Mouse (Mus musculus): Measurements from ENCODE around the gene Gm20388. TPM values are rescaled to one million over a fixed set of nuclear protein-coding genes. Genes with fewer than 3 reads are reported as not detected.

Gene Gm20388
- polyA plus RNA-seq, 1 experiment from 2014 or later = 5.5 TPM

GRCm38 (mm10) chr8:121992911-121993310, 2082.3 kb downstream of the Gm20388 start:
- no peaks in the 10 kb centered on the region for H3K9me3 ChIP-seq
- ATAC-seq (ENCODE audit: borderline replicate concordance, extremely low read depth, low FRiP score, low TSS enrichment) = no peak
- 69% methylated on average over 4 of the region's 4 CpGs for WGBS
- H3K4me3 ChIP-seq = no peak overlapping the region
- H3K4me1 ChIP-seq = no peaks in the 10 kb centered on the region
- no peak overlapping the region for H3K9ac ChIP-seq
- H3K27me3 ChIP-seq = no peaks in the 10 kb centered on the region
- H3K36me3 ChIP-seq = peaks cover 77% of the 10 kb centered on the region
- H3K27ac ChIP-seq = no peak overlapping the region
- H3K4me2 ChIP-seq = no peak overlapping the region

- H3K9ac ChIP-seq = no peak overlapping the region
- ATAC-seq (ENCODE audit: borderline replicate concordance, extremely low read depth, low FRiP score, low TSS enrichment) = no peak
- H3K4me2 ChIP-seq = no peak overlapping the region
- H3K4me1 ChIP-seq = no peaks in the 10 kb centered on the region
- 65% methylated on average over 4 of the region's 4 CpGs for WGBS
- no peaks in the 10 kb centered on the region for H3K9me3 ChIP-seq
- H3K27ac ChIP-seq = no peak overlapping the region
- H3K4me3 ChIP-seq = no peak overlapping the region
- H3K27me3 ChIP-seq = no peaks in the 10 kb centered on the region
- peaks cover 79% of the 10 kb centered on the region for H3K36me3 ChIP-seq
Measured at GRCm38 (mm10) chr8:121995112-121995511, 2084.5 kb downstream of the Gm20388 start.

GRCm38 (mm10) chr8:121995895-121996294, 2085.3 kb downstream of the Gm20388 start:
- peaks cover 77% of the 10 kb centered on the region for H3K36me3 ChIP-seq
- 76% methylated on average over 3 of the region's 3 CpGs for WGBS
- no peaks in the 10 kb centered on the region for H3K9me3 ChIP-seq
- H3K4me1 ChIP-seq = no peaks in the 10 kb centered on the region
- no peak overlapping the region for H3K4me3 ChIP-seq
- ATAC-seq (ENCODE audit: borderline replicate concordance, extremely low read depth, low FRiP score, low TSS enrichment) = no peak
- no peak overlapping the region for H3K27ac ChIP-seq
- H3K9ac ChIP-seq = no peak overlapping the region
- H3K27me3 ChIP-seq = no peaks in the 10 kb centered on the region
- no peak overlapping the region for H3K4me2 ChIP-seq

GRCm38 (mm10) chr8:121998631-121999030, 2088.0 kb downstream of the Gm20388 start:
- ATAC-seq (ENCODE audit: borderline replicate concordance, extremely low read depth, low FRiP score, low TSS enrichment) = no peak
- H3K36me3 ChIP-seq = peaks cover 78% of the 10 kb centered on the region
- H3K4me2 ChIP-seq = no peak overlapping the region
- no peaks in the 10 kb centered on the region for H3K4me1 ChIP-seq
- H3K27ac ChIP-seq = no peak overlapping the region
- H3K9me3 ChIP-seq = no peaks in the 10 kb centered on the region
- H3K4me3 ChIP-seq = no peak overlapping the region
- H3K27me3 ChIP-seq = no peaks in the 10 kb centered on the region
- no peak overlapping the region for H3K9ac ChIP-seq
- WGBS = 88% methylated on average over 4 of the region's 4 CpGs

- no peak overlapping the region for H3K4me2 ChIP-seq
- no peak overlapping the region for H3K27ac ChIP-seq
- H3K4me3 ChIP-seq = no peak overlapping the region
- ATAC-seq (ENCODE audit: borderline replicate concordance, extremely low read depth, low FRiP score, low TSS enrichment) = no peak
- H3K4me1 ChIP-seq = no peaks in the 10 kb centered on the region
- WGBS = 89% methylated on average over 5 of the region's 5 CpGs
- no peaks in the 10 kb centered on the region for H3K9me3 ChIP-seq
- no peaks in the 10 kb centered on the region for H3K27me3 ChIP-seq
- no peak overlapping the region for H3K9ac ChIP-seq
- H3K36me3 ChIP-seq = peaks cover 79% of the 10 kb centered on the region
Measured at GRCm38 (mm10) chr8:121999211-121999610, 2088.6 kb downstream of the Gm20388 start.

GRCm38 (mm10) chr8:122001339-122002115, 2090.9 kb downstream of the Gm20388 start:
- Histone ChIP-seq H3K9me3 (no peaks in the 10 kb centered on the region), H3K4me3 (no peak overlapping the region), H3K27me3 (no peaks in the 10 kb centered on the region), H3K36me3 (peaks cover 74% of the 10 kb centered on the region), H3K27ac (no peak overlapping the region), H3K9ac (no peak overlapping the region), H3K4me2 (no peak overlapping the region), H3K4me1 (no peaks in the 10 kb centered on the region)
- ATAC-seq (ENCODE audit: borderline replicate concordance, extremely low read depth, low FRiP score, low TSS enrichment) = no peak
- 89% methylated on average over 15 of the region's 15 CpGs for WGBS

- Histone ChIP-seq H3K9ac (no peak overlapping the region), H3K27me3 (no peaks in the 10 kb centered on the region), H3K4me1 (no peaks in the 10 kb centered on the region), H3K27ac (no peak overlapping the region), H3K4me3 (no peak overlapping the region), H3K36me3 (peaks cover 72% of the 10 kb centered on the region), H3K9me3 (no peaks in the 10 kb centered on the region), H3K4me2 (no peak overlapping the region)
- WGBS = 70% methylated on average over 8 of the region's 8 CpGs
- no peak for ATAC-seq (ENCODE audit: borderline replicate concordance, extremely low read depth, low FRiP score, low TSS enrichment)
Measured at GRCm38 (mm10) chr8:122003646-122004045, 2093.0 kb downstream of the Gm20388 start.

GRCm38 (mm10) chr8:122004131-122004530, 2093.5 kb downstream of the Gm20388 start:
- Histone ChIP-seq H3K36me3 (peaks cover 73% of the 10 kb centered on the region), H3K27me3 (no peaks in the 10 kb centered on the region), H3K9ac (no peak overlapping the region), H3K4me1 (no peaks in the 10 kb centered on the region), H3K9me3 (no peaks in the 10 kb centered on the region), H3K27ac (no peak overlapping the region), H3K4me2 (no peak overlapping the region), H3K4me3 (no peak overlapping the region)
- ATAC-seq (ENCODE audit: borderline replicate concordance, extremely low read depth, low FRiP score, low TSS enrichment) = no peak
- WGBS = 81% methylated on average over 5 of the region's 5 CpGs

GRCm38 (mm10) chr8:122005422-122006204, 2095.0 kb downstream of the Gm20388 start:
- H3K36me3 ChIP-seq = peaks cover 69% of the 10 kb centered on the region
- no peaks in the 10 kb centered on the region for H3K27me3 ChIP-seq
- H3K27ac ChIP-seq = no peak overlapping the region
- no peak for ATAC-seq (ENCODE audit: borderline replicate concordance, extremely low read depth, low FRiP score, low TSS enrichment)
- no peaks in the 10 kb centered on the region for H3K9me3 ChIP-seq
- WGBS = 87% methylated on average over 24 of the region's 25 CpGs
- H3K4me1 ChIP-seq = no peaks in the 10 kb centered on the region
- H3K4me3 ChIP-seq = no peak overlapping the region
- no peak overlapping the region for H3K9ac ChIP-seq
- H3K4me2 ChIP-seq = no peak overlapping the region

- Histone ChIP-seq H3K9me3 (no peaks in the 10 kb centered on the region), H3K27me3 (no peaks in the 10 kb centered on the region), H3K9ac (no peak overlapping the region), H3K36me3 (peaks cover 57% of the 10 kb centered on the region), H3K27ac (no peak overlapping the region), H3K4me1 (no peaks in the 10 kb centered on the region), H3K4me2 (no peak overlapping the region), H3K4me3 (no peak overlapping the region)
- ATAC-seq (ENCODE audit: borderline replicate concordance, extremely low read depth, low FRiP score, low TSS enrichment) = no peak
- 77% methylated on average over 13 of the region's 13 CpGs for WGBS
Measured at GRCm38 (mm10) chr8:122006688-122007484, 2096.2 kb downstream of the Gm20388 start.

GRCm38 (mm10) chr8:122008395-122008794, 2097.8 kb downstream of the Gm20388 start:
- H3K36me3 ChIP-seq = peaks cover 41% of the 10 kb centered on the region
- no peak overlapping the region for H3K4me2 ChIP-seq
- no peak overlapping the region for H3K9ac ChIP-seq
- ATAC-seq (ENCODE audit: borderline replicate concordance, extremely low read depth, low FRiP score, low TSS enrichment) = no peak
- no peaks in the 10 kb centered on the region for H3K4me1 ChIP-seq
- no peak overlapping the region for H3K27ac ChIP-seq
- H3K9me3 ChIP-seq = no peaks in the 10 kb centered on the region
- WGBS = 80% methylated on average over 5 of the region's 5 CpGs
- no peaks in the 10 kb centered on the region for H3K27me3 ChIP-seq
- H3K4me3 ChIP-seq = no peak overlapping the region

Data from lung, embryonic 15.5 days (tissue).